Mouse (Mus musculus): ENCODE data around the gene Ncoa7. TPM values are rescaled to one million over a fixed set of nuclear protein-coding genes. Genes with fewer than 3 reads are reported as not detected.

The Ncoa7 gene
- polyA plus RNA-seq (2015; fragmentation: Nextera tagmentation; extraction: Ambion mirVana): 8.1 and 9.4 TPM in 2 replicates

- Histone ChIP-seq H3K9me3 (ENCODE audit: control insufficient read depth, low read length) (no peaks in the 10 kb centered on the region), H3K27me3 (replicated peaks; ENCODE audit: control insufficient read depth, insufficient read depth, low read length) (no peaks in the 10 kb centered on the region), H3K27ac (ENCODE audit: low read length) (peak within 1 kb of the TSS; percentile 97), H3K4me3 (ENCODE audit: low read length) (peak within 1 kb of the TSS; percentile 93), H3K9ac (ENCODE audit: low read depth, low read length) (peak within 1 kb of the TSS; percentile 92), H3K4me1 (ENCODE audit: control insufficient read depth, insufficient read depth, low read length) (0 out of 2 replicates have a peak, but pooled peaks cover 3% of the 10 kb centered on the region), H3K36me3 (ENCODE audit: control insufficient read depth, insufficient read depth, low read length) (no peaks in the 10 kb centered on the region), H3K4me2 (ENCODE audit: low read depth, low read length) (peak within 1 kb of the TSS; percentile 69)
- peak; percentile 97 for ATAC-seq
- WGBS: under 1% methylated on average over 75 of the region's 89 CpGs
These were observed at the start of gene Ncoa7 for GRCm38 (mm10) chr10:30802681-30803586. Ncoa7 (minus strand) TSS chr10:30803326.

GRCm38 (mm10) chr10:30845101-30845825 is 42.1 kb upstream of the Ncoa7 start:
- Histone ChIP-seq H3K4me3 (ENCODE audit: low read length) (no peak overlapping the region), H3K4me2 (ENCODE audit: low read depth, low read length) (no peak overlapping the region), H3K27me3 (replicated peaks; ENCODE audit: control insufficient read depth, insufficient read depth, low read length) (peaks cover 7% of the 10 kb centered on the region; the same call in 1 of the 2 replicates), H3K4me1 (ENCODE audit: control insufficient read depth, insufficient read depth, low read length) (peaks cover 14% of the 10 kb centered on the region), H3K27ac (ENCODE audit: low read length) (no peak overlapping the region), H3K9me3 (ENCODE audit: control insufficient read depth, low read length) (no peaks in the 10 kb centered on the region), H3K9ac (ENCODE audit: low read depth, low read length) (no peak overlapping the region), H3K36me3 (ENCODE audit: control insufficient read depth, insufficient read depth, low read length) (no peaks in the 10 kb centered on the region)
- no peak for ATAC-seq
- WGBS: 30% methylated on average over 13 of the region's 13 CpGs

DNA sequence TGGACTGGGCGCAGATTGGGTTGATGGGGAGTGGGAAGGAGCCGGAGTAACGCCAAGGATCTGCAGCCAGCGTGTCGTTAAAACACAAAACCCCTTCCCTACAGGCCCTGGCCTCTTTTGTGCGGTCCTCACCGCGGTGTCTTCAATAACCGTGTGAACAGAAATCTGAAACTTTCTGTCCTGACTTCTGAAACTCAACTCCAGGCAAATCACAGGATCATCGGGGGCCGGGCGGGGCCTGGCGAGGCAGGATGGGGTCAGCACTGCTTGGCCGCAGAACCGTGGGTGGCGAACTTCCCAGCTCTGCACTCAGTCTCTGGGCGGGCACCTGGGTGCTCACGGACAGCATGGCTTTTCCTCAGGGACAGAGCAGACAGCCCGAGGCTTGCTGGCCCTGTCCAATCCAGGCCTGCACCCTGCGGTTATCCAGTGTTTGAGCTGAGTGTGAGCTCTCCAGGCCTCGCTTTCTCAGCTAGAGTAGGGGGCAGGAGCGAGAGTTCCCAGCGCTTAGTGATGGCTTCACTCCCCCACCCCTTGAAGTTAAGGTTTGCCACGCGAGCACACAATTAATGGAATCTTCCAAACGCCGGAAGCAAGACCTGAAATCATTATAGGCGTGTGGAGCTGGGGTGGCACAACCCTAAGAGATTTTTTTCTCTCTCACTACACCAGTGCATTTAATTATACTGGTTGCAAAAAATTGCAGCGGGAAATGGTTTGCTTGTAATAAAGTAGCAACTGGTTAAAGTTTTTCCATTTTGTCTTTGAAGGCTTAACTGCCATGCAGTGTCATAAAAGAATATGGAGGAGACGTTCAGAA is 41.3 kb upstream of the Ncoa7 start:
- whole genome bisulfite sequencing: 8% methylated on average over 30 of the region's 30 CpGs
- H3K4me3 ChIP-seq (ENCODE audit: low read length): peak overlapping the region; percentile 65
- H3K27ac ChIP-seq (ENCODE audit: low read length): peak overlapping the region; percentile 69
- H3K4me2 ChIP-seq (ENCODE audit: low read depth, low read length): peak overlapping the region; percentile 91
- no peak for ATAC-seq
- H3K27me3 ChIP-seq (replicated peaks; ENCODE audit: control insufficient read depth, insufficient read depth, low read length): peaks cover 7% of the 10 kb centered on the region; the same call in 1 of the 2 replicates
- H3K9ac ChIP-seq (ENCODE audit: low read depth, low read length): peak overlapping the region; percentile 56
- peaks cover 14% of the 10 kb centered on the region for H3K4me1 ChIP-seq (ENCODE audit: control insufficient read depth, insufficient read depth, low read length)
- no peaks in the 10 kb centered on the region for H3K36me3 ChIP-seq (ENCODE audit: control insufficient read depth, insufficient read depth, low read length)
- no peaks in the 10 kb centered on the region for H3K9me3 ChIP-seq (ENCODE audit: control insufficient read depth, low read length)

DNA sequence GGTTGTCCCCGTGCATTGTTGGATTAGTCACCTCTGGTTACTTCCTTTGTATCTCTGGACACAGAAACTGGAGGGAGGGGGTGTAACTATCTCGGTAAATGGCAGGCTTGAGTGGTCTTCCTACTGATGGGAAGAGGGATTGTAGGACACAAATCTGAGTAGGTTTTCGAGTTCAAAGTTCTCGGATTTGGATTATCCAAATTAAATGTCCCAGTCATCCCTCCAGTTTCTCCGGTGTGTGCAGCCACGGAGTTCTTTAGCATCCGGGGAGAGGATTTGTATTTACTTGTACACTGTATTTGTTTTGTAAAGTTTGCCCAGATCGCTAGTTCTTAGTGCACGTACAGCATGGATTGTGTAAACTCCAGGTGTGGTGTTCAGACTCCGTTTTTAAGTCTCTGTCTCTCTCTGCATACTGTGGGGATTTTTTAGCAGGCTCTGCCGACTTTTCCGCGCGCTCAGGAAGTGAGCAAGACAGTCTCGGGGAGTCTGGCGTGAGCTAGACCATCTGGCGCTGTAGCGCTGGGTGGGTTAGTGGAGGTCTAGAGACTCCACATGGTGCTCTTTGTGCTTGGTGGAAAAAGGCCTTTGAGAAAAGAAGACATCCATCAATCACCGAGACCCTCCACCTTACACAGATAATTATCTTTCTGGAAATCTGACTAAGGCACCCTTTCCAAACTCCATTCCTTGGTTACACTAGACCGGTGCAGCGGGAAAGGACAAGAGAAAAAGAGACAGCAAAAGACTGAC is 40.5 kb upstream of the Ncoa7 start:
- Histone ChIP-seq H3K36me3 (ENCODE audit: control insufficient read depth, insufficient read depth, low read length) (no peaks in the 10 kb centered on the region), H3K9me3 (ENCODE audit: control insufficient read depth, low read length) (no peaks in the 10 kb centered on the region), H3K4me2 (ENCODE audit: low read depth, low read length) (peak overlapping the region; percentile 91), H3K4me1 (ENCODE audit: control insufficient read depth, insufficient read depth, low read length) (peaks cover 14% of the 10 kb centered on the region), H3K27me3 (replicated peaks; ENCODE audit: control insufficient read depth, insufficient read depth, low read length) (peaks cover 7% of the 10 kb centered on the region; the same call in 1 of the 2 replicates), H3K9ac (ENCODE audit: low read depth, low read length) (peak overlapping the region; percentile 56), H3K4me3 (ENCODE audit: low read length) (peak overlapping the region; percentile 65), H3K27ac (ENCODE audit: low read length) (peak overlapping the region; percentile 69)
- ATAC-seq: 0 out of 2 replicates have a peak, but pooled peaks have one; percentile 13
- 3% methylated on average over 21 of the region's 21 CpGs for WGBS

DNA sequence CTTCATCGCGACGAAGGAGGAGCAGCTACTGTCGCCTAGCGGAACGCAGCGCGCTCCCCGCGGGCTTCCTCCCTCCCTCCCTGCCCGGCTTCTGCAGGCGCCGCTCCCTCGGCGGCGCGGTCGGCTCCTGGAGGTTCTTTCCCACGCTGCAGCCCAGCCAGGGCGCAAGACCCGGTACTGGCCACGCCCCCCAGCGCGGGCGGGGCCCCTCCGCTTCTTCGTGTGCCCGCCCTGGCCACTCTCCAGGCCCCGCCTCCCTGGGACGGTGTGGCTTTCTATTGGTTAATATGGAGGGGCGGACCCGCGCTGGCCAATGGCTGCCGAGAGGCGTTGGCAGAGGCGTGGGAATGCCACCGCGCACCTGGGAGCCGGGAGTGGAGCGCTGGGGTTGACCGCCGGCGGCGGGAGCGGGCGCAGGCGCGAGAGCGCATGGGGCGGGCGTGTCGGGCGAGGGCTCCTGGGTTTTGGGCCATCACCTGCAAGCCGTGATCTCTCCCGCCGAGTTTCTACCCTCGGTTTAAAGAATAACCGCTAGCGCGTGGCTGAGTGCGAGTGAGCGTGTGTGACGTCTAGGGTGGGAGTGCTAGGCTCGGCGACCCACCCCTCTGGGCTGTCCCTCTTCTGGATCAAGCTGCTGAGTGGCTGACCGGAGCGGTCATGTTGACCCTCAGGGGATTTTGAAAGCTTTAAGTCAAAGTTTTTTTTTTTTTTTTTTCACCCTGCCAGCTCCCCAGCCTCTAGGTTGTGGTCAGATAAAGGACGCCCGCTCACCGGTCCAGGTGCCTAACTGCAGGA is 39.7 kb upstream of the Ncoa7 start, which contains the start of gene Hey2:
Hey2 (minus strand) TSS at position 159 of the 795 bp plus-strand sequence.
- peaks cover 14% of the 10 kb centered on the region for H3K4me1 ChIP-seq (ENCODE audit: control insufficient read depth, insufficient read depth, low read length)
- H3K4me3 ChIP-seq (ENCODE audit: low read length): peak within 1 kb of the TSS; percentile 65
- no peaks in the 10 kb centered on the region for H3K36me3 ChIP-seq (ENCODE audit: control insufficient read depth, insufficient read depth, low read length)
- under 1% methylated on average over 70 of the region's 70 CpGs for WGBS
- H3K9me3 ChIP-seq (ENCODE audit: control insufficient read depth, low read length): no peaks in the 10 kb centered on the region
- H3K27ac ChIP-seq (ENCODE audit: low read length): peak within 1 kb of the TSS; percentile 28
- peak within 1 kb of the TSS; percentile 91 for H3K4me2 ChIP-seq (ENCODE audit: low read depth, low read length)
- H3K27me3 ChIP-seq (replicated peaks; ENCODE audit: control insufficient read depth, insufficient read depth, low read length): peaks cover 7% of the 10 kb centered on the region; the same call in 1 of the 2 replicates
- peak; percentile 100 for ATAC-seq
- peak within 1 kb of the TSS; percentile 65 for H3K9ac ChIP-seq (ENCODE audit: low read depth, low read length)

DNA sequence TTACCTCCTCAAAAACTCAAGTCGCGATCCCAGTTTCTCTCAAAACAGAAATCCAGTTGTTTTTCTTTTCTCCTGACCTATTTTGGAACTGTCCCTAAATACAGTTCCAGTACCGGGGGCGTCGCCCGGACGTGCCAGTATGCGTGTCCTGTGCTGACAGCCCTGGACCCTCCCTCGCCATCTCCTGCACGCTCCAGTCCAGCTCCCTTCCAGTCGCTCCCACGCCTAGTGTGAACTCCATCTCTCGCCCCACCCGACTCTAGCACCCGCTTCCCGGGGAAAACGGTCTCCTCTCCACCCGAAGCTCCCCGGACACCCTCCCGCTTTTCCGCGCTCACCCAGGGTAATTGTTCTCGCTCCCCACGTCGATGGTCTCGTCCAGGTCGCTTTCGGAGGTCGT is 39.1 kb upstream of the Ncoa7 start:
- Histone ChIP-seq H3K9me3 (ENCODE audit: control insufficient read depth, low read length) (no peaks in the 10 kb centered on the region), H3K36me3 (ENCODE audit: control insufficient read depth, insufficient read depth, low read length) (no peaks in the 10 kb centered on the region), H3K27ac (ENCODE audit: low read length) (peak overlapping the region; percentile 27; the same call in 1 of the 2 replicates), H3K27me3 (replicated peaks; ENCODE audit: control insufficient read depth, insufficient read depth, low read length) (peaks cover 7% of the 10 kb centered on the region; the same call in 1 of the 2 replicates), H3K4me3 (ENCODE audit: low read length) (peak overlapping the region; percentile 65), H3K4me2 (ENCODE audit: low read depth, low read length) (peak overlapping the region; percentile 91), H3K4me1 (ENCODE audit: control insufficient read depth, insufficient read depth, low read length) (peaks cover 14% of the 10 kb centered on the region), H3K9ac (ENCODE audit: low read depth, low read length) (peak overlapping the region; percentile 65)
- under 1% methylated on average over 29 of the region's 29 CpGs for WGBS
- peak; percentile 45 for ATAC-seq

GRCm38 (mm10) chr10:30840824-30841223 is 37.7 kb upstream of the Ncoa7 start:
- no peak overlapping the region; the same call in 1 of the 2 replicates for H3K4me3 ChIP-seq (ENCODE audit: low read length)
- WGBS: 86% methylated on average over 5 of the region's 5 CpGs
- no peak overlapping the region for H3K27ac ChIP-seq (ENCODE audit: low read length)
- no peak overlapping the region for H3K4me2 ChIP-seq (ENCODE audit: low read depth, low read length)
- H3K36me3 ChIP-seq (ENCODE audit: control insufficient read depth, insufficient read depth, low read length): no peaks in the 10 kb centered on the region
- H3K9ac ChIP-seq (ENCODE audit: low read depth, low read length): no peak overlapping the region
- no peaks in the 10 kb centered on the region for H3K9me3 ChIP-seq (ENCODE audit: control insufficient read depth, low read length)
- H3K4me1 ChIP-seq (ENCODE audit: control insufficient read depth, insufficient read depth, low read length): peaks cover 14% of the 10 kb centered on the region
- ATAC-seq: no peak
- peaks cover 7% of the 10 kb centered on the region; the same call in 1 of the 2 replicates for H3K27me3 ChIP-seq (replicated peaks; ENCODE audit: control insufficient read depth, insufficient read depth, low read length)
